Mouse (Mus musculus) gastrocnemius, postnatal 14 days (tissue): ENCODE measurements around the gene Ddx52. TPM values are rescaled to one million over a fixed set of nuclear protein-coding genes. Genes with fewer than 3 reads are reported as not detected.

ENCODE experiments used
- DNase-seq: peaks from one replicate; pipeline ENCODE4 v3.0.0; 2021; ENCODE audit warnings: mixed read lengths
- intact Hi-C: fragments of 180-260 bp; cut with DNase I; formaldehyde crosslinking; loops from one replicate; pipeline ENCODE4 v1.15.1; 2025; ENCODE audit warnings: low total_unique reads
- total RNA-seq, 2 experiments: library from RNA; stranded (reverse); gene quantifications; 2 replicates each; pipeline ENCODE4 v1.2.3; 2021

Gene Ddx52
- total RNA-seq, 2 experiments from 2014 or later: 9.3 to 9.4 TPM

DNA sequence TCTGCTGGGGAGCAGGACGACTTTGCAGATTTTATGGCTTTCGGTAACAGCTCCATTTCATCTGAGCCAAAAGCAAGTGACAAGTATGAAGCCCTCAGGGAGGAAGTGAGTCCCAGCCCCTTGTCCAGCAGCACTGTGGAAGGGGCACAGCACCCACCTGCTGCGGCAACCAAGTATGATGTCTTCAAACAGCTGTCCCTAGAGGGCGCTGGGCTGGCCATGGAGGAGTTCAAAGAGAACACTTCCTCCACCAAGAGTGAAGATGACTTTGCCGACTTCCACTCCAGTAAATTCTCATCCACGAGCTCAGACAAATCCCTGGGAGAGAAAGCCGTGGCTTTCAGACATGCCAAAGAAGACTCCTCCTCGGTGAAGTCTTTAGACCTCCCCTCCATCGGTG lies 67.1 kb downstream of the Ddx52 start:
- intact Hi-C loops: no loop called here
- no peak for DNase-seq

DNA sequence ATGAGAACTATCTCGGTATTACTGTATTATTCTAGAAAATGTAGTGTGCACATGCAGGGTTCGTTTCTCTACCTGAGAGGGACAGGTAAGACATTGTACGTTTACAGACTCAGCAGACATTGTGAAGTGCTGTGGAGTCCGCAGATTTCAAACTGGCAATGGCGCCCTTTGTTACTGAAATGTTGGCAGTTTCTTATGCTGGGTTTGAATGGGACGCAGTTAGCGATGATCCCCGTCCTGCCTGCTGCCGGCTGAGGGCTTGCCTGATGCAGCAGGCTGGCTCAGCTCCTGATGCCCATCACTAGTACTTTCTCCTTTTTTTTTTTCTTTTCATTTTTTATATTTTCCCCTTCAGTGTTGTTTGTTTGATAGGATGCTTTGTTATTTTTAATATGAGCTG lies 68.5 kb downstream of the Ddx52 start:
- intact Hi-C loops: no loop called here
- no peak for DNase-seq

DNA sequence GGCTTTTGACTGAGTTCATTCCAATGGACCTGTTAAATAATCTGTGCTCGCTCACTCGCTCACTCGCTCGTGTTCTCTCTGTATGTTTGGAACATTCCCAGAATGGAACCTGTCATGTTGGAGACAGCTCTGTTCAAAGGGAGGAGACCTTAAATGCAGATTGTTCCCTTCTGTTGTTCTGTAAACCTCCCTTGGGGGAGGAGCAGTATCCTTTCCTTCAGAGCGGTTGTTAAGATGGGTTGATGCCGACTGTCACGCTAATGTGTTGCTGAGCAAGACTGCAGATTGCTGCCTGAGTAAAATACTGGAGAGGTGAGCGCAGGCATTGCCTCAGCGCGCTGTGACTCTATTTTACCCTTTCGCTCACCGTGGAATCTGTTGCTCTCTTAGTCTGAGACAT lies 69.2 kb downstream of the Ddx52 start:
- intact Hi-C loops: no loop called here
- no peak for DNase-seq

DNA sequence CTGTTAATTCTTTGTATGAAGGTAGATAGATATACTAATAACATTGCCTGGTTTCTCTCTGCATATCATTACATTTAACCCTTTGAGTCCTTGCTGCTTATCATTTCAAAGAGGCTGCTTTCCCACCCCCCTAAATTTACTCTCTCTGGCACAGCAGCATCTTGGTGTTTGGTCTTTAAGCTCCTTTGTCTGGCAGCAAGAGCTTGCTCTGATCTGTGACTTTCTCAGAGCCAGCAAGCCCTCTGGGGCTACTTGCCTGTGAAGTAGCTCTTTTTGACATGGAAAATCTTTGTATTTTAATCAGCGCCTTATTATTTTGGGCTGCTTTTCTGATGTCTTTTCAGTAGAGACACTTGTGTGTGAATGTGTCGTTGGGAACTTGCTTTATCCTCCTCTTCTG lies 69.7 kb downstream of the Ddx52 start:
- intact Hi-C loops: no loop called here
- no peak for DNase-seq

Other genes starting within 250 kb of the Ddx52 start
- gene Wfdc17, start 238.1 kb upstream of the Ddx52 start, total RNA-seq: under 1 TPM; 0.43 to 0.64 TPM
- not detected for gene Wfdc18, start 233.0 kb upstream of the Ddx52 start, total RNA-seq
- gene Wfdc21, start 195.1 kb upstream of the Ddx52 start, total RNA-seq: not detected
- gene Heatr6, start 188.4 kb upstream of the Ddx52 start, total RNA-seq: 1 to 10 TPM; 6.6 TPM
- not detected for gene Hnf1b, start 92.0 kb upstream of the Ddx52 start, total RNA-seq
- 10 to 100 TPM; 31.2 to 31.6 TPM for gene Synrg, start 22.4 kb downstream of the Ddx52 start, total RNA-seq
- gene Dusp14, start 127.2 kb downstream of the Ddx52 start, total RNA-seq: 10 to 100 TPM in 1 of 2 experiments, 1 to 10 TPM in 1; 9.7 to 12.4 TPM
- 10 to 100 TPM in 1 of 2 experiments, 1 to 10 TPM in 1; 8.4 to 11.2 TPM for gene Tada2a, start 187.5 kb downstream of the Ddx52 start, total RNA-seq
- 10 to 100 TPM in 1 of 2 experiments, 1 to 10 TPM in 1; 8.9 to 12.2 TPM for gene Acaca, start 187.6 kb downstream of the Ddx52 start, total RNA-seq
- gene Gm11437, start 225.4 kb downstream of the Ddx52 start, total RNA-seq: not detected